Mouse (Mus musculus) retina, embryonic 14.5 days (tissue): Measurements from ENCODE around the gene Dnm3.

Experiments
- DNase-seq: peaks from one replicate; pipeline ENCODE4 v3.0.0-alpha.2; 2015; ENCODE audit warnings: low spot score

Dnm3 gene

DNA sequence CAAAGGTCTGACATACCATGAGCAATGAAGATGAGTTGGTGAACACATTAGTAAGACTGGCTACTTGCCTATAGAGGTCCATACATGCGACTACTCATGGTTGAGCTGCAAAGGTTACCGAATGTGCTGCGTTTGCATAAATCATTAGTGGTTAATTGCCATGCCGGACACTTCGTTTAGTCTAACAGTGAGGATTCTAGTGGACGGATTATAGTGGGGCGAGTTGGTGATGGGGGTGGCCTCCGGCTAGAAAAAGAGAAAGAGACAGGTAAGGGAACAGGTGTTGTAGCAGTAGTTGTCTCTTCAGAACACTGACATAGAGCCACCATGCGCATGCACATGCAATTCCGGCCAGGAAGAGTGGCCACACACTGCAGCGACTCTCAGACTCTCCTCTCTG is 486.0 kb downstream of the Dnm3 start:
- DNase-seq: no peak

DNA sequence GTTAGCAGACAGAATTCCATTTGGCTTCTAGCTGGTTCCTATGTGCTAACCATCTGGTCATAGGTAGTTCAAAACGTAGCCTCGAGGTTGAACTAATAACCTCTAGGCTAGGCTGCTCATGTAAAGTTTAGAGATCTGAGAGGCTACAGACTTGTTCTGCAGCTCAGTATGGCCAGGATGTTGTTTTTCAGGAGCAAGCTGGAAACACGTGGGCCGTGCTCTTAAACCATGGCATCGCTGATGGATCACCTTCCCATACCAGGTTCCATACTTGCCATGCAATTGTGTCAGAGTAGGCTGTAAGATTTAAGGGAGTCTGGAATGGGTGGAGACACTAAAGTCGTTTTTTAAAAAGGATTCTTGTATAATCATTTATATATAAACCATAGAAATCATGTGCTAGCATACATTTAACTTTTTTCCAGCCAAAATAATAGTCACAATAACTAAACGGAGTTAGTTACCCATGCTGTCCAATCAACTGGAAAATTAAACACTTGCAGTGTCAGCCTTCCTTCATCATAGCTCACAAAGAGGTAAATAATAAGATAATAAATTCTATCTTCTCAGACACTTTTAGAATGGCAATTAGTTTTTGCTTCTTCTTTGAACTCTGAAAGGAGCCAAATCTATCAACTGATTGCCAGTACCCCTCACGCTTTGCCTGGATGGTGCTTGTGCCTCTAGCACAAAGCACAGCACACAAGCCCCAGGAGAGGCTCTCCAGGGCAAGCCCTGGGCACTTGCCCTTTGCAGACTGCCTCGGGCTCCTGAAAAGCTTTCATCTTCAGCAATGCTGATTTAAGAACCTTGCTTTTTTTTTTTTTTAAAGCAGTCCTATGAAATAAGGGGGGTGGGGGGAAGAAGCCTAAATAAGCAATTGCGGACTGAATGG is 486.9 kb downstream of the Dnm3 start:
- no peak for DNase-seq

DNA sequence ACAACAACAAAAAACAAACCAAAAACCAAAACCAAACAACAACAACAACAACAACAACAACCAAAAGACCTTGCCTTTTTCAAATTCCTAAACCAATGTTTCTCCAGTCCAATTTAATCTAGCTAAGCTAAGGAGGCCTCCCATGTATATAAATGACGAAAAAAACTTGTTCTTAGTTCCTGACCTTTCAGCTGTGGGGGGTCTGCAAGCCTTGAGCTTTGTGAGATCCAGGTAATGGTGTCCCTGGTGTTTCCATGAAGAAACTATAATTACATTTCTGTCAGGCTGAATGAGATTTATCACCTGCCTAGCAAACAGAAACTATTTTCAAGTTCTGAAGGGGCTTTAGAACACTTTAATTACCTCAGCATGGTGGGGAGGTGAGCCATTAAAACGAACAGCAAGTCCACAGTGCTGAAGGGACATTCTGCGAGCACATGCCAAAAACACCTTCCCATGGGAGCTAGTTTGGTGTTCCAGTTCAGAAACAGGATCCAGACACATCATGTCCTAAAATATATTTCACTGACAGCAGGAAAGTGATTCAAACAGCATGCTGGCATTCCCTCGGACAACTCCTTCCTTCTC is 493.8 kb downstream of the Dnm3 start:
- DNase-seq: no peak

DNA sequence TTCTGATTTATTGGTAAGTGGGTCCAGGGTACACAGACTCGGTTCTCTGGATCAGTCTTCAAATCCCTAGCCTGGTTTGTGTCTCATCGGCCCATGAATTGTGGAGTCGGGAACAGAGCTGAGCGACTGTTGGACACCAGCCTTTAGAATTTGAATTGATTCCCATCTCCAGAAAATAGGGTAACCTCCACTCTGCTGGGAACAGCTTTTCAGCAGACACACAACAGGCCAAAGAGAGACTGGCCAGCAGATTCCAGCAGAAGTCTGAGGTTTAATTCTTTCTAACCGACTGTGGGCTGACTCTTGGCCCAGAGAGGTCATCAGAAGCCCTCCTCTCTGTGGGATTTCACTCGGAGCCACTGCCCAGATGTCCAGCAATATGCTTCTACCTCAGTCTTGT is 494.4 kb downstream of the Dnm3 start:
- no peak for DNase-seq

DNA sequence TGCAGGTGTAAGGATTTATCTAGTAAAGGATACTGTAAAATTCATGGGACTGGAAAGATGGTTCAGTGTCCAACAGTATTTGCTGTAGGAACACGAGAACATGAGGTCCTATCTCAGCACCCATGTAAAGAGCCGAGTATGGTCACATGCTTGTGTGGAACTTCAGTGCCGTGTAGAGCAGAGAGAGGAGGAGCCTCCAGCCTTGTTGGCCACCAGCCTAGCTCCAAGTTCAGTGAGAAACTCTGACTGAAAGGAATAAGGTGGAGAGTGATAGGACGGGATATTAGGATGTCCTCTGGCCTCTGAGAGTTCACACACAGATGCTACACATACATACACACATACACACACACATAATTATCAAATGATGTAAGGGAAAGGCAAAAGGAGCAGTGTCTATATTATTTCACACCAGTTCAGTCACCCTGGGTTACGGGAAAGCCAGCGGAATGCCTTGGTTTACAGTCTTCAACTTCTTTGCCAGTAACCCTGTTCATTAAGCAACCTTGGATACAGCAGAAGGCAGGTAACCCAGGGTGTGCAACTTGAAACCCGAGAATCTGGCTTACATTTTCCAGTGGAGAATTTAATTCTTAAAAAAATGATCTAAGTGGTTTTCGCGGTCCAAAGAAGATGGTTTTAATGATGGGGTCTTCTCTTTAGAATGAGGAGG is 497.1 kb downstream of the Dnm3 start:
- DNase-seq: no peak

DNA sequence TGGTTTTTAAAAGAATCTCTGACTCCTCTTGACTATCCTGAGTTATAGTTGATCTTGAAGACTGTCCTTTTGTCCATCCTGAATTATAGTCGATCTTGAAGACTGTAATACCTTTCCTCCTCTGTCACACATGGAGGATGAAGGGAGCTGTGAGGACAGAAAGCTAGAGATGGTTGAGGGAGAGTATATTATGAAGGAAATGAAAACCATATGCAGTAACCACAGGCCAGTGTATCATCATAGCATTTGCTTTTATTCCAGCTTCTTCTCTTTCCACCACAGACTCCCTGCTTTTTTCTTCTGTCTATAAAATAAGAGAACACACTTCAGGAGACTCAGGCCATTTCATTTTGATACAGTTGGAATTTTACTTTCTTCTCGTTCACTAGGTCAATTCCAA is 497.8 kb downstream of the Dnm3 start:
- DNase-seq: no peak

DNA sequence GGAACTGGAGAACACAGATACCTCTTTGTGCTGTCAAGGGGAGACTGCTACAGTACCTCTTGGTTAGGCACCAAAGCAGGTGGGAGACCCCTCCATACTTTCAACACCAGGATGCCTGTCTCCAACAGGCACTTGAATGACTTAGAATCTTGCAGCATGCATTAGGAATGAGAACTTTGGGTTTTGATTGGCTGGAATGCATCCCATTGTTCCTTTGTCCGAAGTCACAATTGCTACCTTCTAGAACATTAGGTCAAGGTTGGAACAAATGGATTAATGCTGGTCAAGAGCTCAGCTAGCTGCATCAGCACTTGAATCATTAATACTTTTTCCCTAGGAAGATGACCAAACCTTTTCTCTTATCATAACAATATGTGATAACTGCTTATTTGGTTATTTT is 498.3 kb downstream of the Dnm3 start, which contains the start of gene 4930558K02Rik:
Gene 4930558K02Rik (minus strand): TSS at position 101 of the 400 bp plus-strand sequence.
- DNase-seq: no peak

DNA sequence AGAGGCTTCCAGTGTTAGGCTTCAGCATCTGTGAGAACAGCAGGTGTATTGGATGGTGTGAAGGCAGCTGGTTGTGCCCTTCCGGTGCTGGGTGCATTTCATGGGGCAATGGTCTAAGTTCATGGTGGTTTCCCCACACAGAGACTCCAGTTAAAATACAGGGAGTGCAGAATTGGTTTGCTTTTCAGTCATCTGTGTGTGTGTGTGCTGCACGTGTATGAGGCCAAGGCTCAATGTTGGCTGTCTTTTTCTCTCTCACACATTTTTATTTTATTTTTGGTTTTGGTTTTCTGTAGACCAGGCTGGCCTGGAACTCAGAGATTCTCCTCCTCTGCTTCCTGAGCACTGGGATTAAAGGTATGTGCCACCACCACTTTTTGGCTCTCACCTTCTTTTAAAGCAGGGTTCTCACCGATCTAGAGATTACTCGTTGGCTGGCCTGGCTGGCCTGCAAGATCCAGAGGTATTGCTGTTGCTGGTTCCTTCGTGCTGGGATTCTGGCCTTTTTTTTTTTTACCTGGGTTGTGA is 499.6 kb downstream of the Dnm3 start:
- DNase-seq: no peak

DNA sequence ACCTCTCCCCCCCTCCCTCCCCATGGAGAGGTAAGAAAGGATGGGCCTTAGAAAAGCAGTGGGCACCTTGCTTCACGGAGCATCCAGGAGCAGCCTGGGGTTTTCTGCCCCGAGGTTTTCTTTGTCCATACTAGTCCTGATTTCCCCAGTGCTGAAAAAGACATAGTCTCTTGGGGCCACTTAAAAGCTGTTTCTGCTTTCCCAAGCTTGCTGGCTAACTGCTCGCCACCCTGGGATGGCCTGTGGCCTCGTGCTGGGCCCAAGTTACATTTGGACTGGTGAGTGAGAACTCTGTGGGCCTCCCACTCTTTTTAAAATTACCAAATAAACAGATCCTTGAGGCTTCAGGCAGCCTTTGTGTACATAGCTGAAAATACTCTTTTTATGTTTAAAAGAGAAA is 500.5 kb downstream of the Dnm3 start:
- no peak for DNase-seq

DNA sequence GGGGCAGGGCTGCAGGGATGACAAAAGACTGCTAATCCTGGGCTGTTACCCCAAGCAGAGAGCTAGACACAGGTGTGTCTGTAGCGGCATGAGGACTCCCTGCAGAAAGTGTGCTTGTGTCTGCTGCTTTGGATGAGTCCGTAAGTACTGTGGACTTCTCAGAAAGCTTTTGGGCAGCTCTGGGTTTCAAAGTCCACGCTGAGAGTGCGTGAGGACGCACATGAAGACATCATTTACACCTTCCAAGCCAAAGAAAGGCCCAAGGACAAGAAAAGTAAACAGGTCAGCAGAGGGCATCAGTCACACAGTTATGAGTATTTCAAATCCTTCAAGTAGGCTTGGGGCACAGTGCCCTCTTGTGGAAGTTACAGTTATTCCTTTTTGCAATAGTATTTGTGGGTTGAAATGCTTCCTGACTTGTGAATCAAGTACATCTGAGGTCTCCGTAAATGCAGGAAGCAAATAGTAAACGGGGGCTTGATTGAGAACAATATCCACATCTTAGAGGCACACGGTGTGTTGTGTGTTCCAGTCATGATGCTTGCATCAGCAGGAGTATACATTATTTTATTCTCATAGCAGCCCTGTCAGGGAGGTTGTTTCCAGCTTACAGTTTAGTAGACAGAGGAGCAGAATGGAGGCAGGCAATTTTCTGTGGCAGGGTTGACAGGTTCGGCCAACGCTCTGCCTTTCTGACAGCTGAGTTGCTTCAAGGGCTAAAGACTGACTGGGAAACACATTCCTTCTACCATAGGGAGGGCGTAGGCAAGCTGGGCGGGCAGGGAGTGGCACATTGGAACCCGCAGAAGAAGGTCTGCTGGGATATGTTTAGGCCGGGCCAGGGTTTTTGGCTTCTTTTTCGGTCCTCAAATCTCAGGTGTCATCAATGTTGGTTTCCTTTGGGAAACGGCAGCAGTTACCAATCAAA is 501.3 kb downstream of the Dnm3 start:
- DNase-seq: peak; percentile 91

DNA sequence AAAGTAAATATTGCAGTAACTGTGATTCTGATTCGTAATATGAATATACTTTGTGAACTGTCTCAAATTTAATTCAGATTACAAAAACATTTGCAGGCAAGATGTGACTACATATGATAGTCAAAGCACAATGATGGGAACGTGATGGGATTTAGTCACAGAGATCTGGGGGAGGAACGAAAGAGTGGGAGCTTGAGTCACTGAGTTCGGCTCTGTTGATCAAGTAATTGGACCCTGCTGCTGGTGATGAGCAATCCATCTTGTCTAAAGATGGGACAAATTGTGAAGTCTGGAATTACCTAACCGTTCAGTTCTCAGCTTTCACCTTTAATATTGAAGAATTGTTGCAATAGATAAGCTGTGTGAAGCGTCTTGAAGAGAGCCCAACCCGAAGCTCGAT is 505.6 kb downstream of the Dnm3 start:
- DNase-seq: no peak

DNA sequence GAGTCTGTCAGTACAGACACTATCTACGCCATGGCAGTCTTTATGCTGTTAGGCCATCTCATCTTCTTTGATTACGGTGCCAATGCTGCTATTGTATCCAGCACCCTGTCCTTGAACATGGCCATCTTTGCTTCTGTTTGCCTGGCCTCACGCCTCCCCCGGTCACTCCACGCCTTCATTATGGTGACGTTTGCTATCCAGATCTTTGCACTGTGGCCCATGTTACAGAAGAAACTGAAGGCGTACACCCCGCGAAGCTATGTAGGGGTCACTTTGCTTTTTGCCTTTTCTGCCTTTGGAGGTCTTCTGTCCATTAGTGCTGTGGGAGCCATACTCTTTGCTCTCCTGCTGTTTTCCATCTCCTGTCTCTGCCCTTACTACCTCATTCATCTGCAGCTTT is 507.0 kb downstream of the Dnm3 start:
- no peak for DNase-seq

DNA sequence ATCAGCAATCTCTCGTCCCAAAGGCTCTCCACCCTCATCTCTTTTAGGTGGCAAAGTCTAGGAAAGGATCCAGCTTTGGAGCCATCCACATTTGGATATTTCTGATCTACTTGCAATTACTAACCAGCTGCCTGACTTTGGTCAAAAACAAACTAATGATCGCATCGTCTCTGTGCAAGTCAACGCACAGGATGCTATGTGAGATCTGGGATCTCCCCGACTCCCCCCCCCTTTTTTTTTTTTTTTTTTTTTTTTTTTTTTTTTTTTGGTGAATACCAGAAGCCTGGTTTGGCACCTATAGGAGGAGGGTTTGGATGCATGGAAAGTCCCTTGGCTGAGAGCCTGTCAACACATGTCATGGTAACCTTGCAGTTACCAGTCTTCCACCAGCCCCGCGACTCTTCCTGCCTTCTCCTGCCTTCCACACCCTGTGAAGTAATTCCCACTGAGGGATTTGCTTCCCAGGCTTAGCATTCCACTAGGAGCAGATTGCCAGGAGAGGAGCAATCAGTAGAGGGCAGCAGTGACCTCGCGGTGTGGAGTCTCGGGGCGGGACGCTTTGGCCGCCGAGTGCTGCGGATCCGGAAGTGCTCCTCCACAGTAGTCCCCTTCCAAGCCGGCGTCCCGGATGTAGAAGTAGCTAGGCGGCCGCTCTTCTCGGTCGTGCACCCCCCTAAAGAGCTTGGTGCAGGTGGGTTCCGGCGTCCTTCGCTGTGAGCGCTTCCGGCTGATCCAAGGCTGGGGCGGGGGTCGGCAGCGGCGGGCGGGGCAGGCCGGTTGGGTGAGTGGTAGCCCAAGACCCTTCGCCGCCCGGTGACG is 509.0 kb downstream of the Dnm3 start, which contains the start of gene Pigc:
Gene Pigc (plus strand): TSS at position 598 of the 819 bp plus-strand sequence.
- peak; percentile 97 for DNase-seq

DNA sequence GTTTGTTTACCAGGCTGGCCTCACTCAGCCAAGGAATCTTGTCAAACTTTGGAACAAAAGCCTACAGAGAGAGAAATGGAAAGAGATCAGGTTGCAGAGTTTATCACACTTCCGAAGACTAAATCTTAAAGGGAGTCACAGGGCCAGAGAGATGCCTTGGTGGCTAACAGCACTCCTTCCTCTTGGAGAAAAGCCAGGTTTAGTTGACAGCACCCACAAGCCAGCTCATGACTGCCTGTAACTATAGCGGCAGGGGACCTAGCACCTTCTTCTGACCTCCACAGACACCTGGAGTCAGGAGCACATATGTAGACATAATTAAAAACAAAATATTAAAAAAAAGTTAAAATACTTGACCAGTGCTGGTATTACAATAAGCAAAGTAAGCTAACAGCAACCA is 509.9 kb downstream of the Dnm3 start:
- no peak for DNase-seq

DNA sequence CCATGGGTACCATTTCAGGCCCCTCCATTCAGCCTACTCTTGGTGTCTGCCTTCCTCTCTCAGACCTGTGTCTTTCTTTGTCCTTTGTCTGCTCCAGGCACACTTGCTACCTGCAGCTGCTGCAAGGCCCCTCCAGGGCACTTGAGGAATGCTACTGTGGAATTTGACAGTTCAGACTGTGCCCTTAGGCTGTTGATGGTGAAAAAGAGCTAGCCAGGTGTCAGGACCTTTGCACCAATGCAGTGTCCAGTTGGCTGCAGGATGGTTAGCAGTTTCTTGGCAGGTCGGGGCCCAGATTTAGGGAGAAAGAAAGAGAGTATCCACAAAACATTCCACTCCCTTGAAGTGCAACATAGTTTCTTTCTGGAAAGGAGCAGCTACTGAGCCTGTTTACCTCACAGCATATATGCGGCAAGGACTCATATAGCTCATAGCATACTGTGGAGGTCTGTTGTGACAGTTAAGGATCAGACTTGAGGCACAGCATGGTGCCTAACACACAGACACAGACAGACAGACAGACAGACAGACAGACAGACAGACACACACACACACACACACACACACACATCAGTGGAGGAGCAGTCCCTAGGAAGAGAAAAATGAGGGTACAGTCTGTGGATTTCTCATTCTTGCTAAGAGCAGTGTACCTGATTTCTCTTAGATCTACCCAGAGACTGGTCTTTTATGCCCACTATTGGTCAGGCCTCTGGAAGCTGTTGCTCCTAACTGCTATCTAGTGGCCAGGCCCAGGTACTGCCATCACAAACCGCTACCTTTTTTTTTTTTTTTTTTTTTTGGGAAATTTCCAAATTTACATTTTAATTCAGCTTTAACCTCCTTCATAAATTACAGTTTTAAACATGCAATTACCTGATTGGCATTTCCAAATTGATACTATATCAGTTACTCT is 515.1 kb downstream of the Dnm3 start:
- DNase-seq: peak; percentile 73

DNA sequence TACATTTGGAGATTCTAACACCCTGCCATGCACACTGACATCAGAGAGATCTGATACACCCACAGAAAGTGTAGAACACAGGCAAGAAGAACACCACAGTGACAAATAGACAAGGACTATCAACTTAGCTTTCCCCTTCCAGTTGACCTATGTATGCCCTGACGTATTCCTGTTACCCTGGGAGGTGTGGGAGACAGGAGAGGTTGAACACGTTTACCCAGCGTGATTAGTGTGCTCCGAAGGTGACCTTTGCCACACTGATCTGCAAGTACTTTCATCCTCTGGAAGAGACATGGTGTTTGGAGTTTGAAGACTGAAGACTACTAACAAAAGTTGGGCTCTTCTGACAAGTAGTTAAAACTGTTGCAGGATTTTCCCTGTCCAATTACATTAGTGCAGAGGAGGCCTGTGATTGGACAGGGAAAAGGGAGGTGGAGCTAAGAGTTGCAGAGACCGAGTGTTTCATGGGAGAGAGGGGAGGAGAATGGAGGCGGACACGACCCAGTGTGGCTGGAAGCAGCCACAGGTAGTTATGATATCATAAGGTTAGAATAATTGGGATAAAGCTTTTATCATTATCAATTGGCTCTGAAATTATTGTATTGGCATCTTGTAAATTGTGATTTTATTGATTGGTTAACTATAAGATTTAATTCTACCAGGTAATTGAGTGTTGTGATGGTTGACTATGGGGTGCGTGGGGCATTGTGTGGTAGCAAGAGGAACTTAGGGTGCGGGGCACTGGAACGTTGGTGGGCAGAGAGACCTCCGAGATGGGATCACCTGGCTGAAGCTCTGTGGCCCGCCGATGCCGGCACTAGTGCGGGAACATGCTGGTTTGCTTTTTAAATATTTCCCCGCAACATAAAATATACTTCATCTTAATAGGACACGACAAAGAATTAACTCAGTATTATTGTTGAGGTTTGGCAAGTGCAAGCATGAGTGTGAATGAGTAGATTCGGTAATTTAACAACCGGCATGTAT is 519.6 kb downstream of the Dnm3 start:
- DNase-seq: no peak

DNA sequence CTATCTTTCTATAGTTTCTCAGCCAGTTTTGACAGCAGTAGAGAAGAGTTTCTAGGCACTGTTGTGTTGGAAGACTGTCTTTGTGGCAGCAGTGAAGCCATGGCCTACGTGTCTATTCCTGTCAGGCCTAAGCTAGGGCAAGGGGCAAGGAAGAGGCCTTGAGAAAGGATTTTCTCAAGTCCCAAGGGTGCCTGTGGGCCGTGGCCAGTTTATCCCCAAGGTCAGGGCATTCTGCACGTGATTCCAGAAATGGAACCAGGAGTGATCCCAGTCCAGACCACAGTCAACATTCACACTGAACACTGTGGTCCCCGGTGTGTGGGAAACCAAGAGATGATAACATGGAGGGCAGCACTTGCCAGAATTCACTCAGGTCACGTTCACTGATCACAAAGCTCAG is 522.0 kb downstream of the Dnm3 start:
- no peak for DNase-seq

DNA sequence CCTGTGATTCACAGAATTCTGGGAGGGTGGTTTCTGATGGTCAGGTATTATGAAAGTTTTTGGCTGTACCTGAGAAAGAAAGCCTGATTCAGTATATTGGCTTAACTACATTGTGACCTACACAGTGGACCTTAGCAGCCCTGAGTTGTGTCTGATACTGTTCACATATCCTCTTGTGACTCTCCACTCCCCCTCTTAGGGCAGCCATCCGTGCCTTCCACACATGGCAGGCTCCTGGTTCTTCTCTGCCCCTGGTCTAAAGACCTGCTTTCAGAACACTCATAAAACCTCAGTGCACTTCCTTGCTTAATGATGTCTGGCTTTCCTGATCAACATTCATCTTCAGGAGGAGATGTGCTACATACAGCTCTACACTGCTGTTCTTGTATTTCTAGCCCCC is 525.2 kb downstream of the Dnm3 start:
- DNase-seq: no peak
